Mouse (Mus musculus) hindbrain, postnatal 0 days (tissue): Measurements from ENCODE around the gene Scaf4. TPM values are rescaled to one million over a fixed set of nuclear protein-coding genes. Genes with fewer than 3 reads are reported as not detected.
"Not testable (repeated sequence)": the region's sequence is repeated elsewhere in the genome, so short reads cannot be mapped to it uniquely, and the experiment has no call there.

ENCODE experiments used
- ATAC-seq: fragments of 200-750 bp; cut with Nextera tagmentation; 2 replicates; pipeline ENCODE4 v1.8.0; 2017; ENCODE audit warnings: mild to moderate bottlenecking, moderate TSS enrichment, moderate library complexity
- DNase-seq: peaks from one replicate; pipeline ENCODE4 v3.0.0-alpha.2; 2015; ENCODE audit warnings: low spot score
- H3K27ac ChIP-seq: fragments of 300-500 bp; sonication (generic); 2 replicates; pipeline ENCODE4 v1.5.1; 2014; ENCODE audit warnings: mild to moderate bottlenecking
- H3K27me3 ChIP-seq: fragments of 300-500 bp; sonication (generic); 2 replicates; pipeline ENCODE4 v1.6.1; 2014; ENCODE audit warnings: low read length, mixed read lengths; ENCODE audit not compliant: insufficient read depth
- H3K36me3 ChIP-seq: fragments of 300-500 bp; sonication (generic); 2 replicates; pipeline ENCODE4 v1.6.1; 2014; ENCODE audit warnings: low read length, mixed read lengths; ENCODE audit not compliant: insufficient read depth
- H3K4me1 ChIP-seq: fragments of 300-500 bp; sonication (generic); 2 replicates; pipeline ENCODE4 v1.6.1; 2014; ENCODE audit warnings: antibody characterized with exemption, low read length, mixed read lengths; ENCODE audit not compliant: insufficient read depth
- H3K4me2 ChIP-seq: fragments of 300-500 bp; sonication (generic); 2 replicates; pipeline ENCODE4 v1.6.1; 2014; ENCODE audit warnings: low read depth, mild to moderate bottlenecking, low read length, moderate library complexity, mixed read lengths
- H3K4me3 ChIP-seq: fragments of 300-500 bp; sonication (generic); 2 replicates; pipeline ENCODE4 v1.5.1; 2014; ENCODE audit warnings: low read length
- H3K9ac ChIP-seq: fragments of 300-500 bp; sonication (generic); replicated peaks from 2 replicates; pipeline ENCODE4 v1.6.1; 2014; ENCODE audit warnings: mild to moderate bottlenecking, low read length, moderate library complexity, mixed read lengths
- H3K9me3 ChIP-seq: fragments of 300-500 bp; sonication (generic); 2 replicates; pipeline ENCODE4 v1.6.1; 2016; ENCODE audit warnings: low read length, mixed read lengths
- CTCF ChIP-seq: IDR thresholded peaks from 2 replicates; pipeline ENCODE4 v1.5.1; 2016; ENCODE audit warnings: antibody characterized with exemption, control low read depth, low read depth
- WGBS: fragments of 180-500 bp; shearing (Covaris S2); extraction: QIAGEN DNeasy Blood & Tissue Kit; methylation state at CpG from one replicate; pipeline ENCODE4 v1.1.7; 2014; 5-methylcytosine and 5-hydroxymethylcytosine counted together
- polyA plus RNA-seq: library from polyadenylated mRNA; unstranded; fragments of >200 nt; fragmentation: Nextera tagmentation; extraction: Ambion mirVana; gene quantifications from 2 replicates; pipeline ENCODE4 v1.2.1, GENCODE M21; 2015
- total RNA-seq: library from RNA; depleted of rRNA; stranded (reverse); fragments of >200 nt; gene quantifications from 2 replicates; pipeline ENCODE4 v1.2.3, GENCODE M21; 2014

The Scaf4 gene
- total and polyA plus RNA-seq, 2 experiments from 2014 or later, result 16.8 TPM

- Histone ChIP-seq H3K36me3 (peaks cover 30% of the 10 kb centered on the region), H3K9me3 (no peaks in the 10 kb centered on the region), H3K4me3 (no peak overlapping the region), H3K4me2 (no peak overlapping the region), H3K27me3 (no peaks in the 10 kb centered on the region), H3K4me1 (no peaks in the 10 kb centered on the region), H3K27ac (no peak overlapping the region), H3K9ac (no peak overlapping the region)
- WGBS, result 93% methylated on average over 4 of the region's 4 CpGs
- ATAC-seq (no peak), DNase-seq (no peak)
- TF ChIP-seq CTCF, result no peak
These were observed 24.2 kb downstream of the Scaf4 start for GRCm38 (mm10) chr16:90260097-90260496.

GRCm38 (mm10) chr16:90259623-90260022 lies 24.7 kb downstream of the Scaf4 start:
- no peaks in the 10 kb centered on the region for H3K4me1 ChIP-seq
- H3K9ac ChIP-seq, result no peak overlapping the region
- WGBS, result 90% methylated on average over 5 of the region's 5 CpGs
- no peak overlapping the region for H3K4me2 ChIP-seq
- H3K27ac ChIP-seq, result no peak overlapping the region
- DNase-seq (no peak), ATAC-seq (no peak)
- H3K4me3 ChIP-seq, result no peak overlapping the region
- no peaks in the 10 kb centered on the region for H3K27me3 ChIP-seq
- no peak for TF ChIP-seq CTCF
- H3K9me3 ChIP-seq, result no peaks in the 10 kb centered on the region
- peaks cover 30% of the 10 kb centered on the region for H3K36me3 ChIP-seq

GRCm38 (mm10) chr16:90258950-90259349 lies 25.4 kb downstream of the Scaf4 start:
- H3K4me3 ChIP-seq, result no peak overlapping the region
- DNase-seq, result no peak
- no peaks in the 10 kb centered on the region for H3K4me1 ChIP-seq
- H3K4me2 ChIP-seq, result no peak overlapping the region
- no peaks in the 10 kb centered on the region for H3K27me3 ChIP-seq
- no peak overlapping the region for H3K27ac ChIP-seq
- H3K9ac ChIP-seq, result no peak overlapping the region
- TF ChIP-seq CTCF, result no peak
- no peaks in the 10 kb centered on the region for H3K9me3 ChIP-seq
- H3K36me3 ChIP-seq, result peaks cover 30% of the 10 kb centered on the region
- 93% methylated on average over 7 of the region's 7 CpGs for WGBS
- ATAC-seq, result no peak

- Histone ChIP-seq H3K4me2 (no peak overlapping the region), H3K4me3 (no peak overlapping the region), H3K4me1 (no peaks in the 10 kb centered on the region), H3K36me3 (peaks cover 48% of the 10 kb centered on the region), H3K27ac (no peak overlapping the region), H3K9ac (no peak overlapping the region), H3K27me3 (no peaks in the 10 kb centered on the region), H3K9me3 (no peaks in the 10 kb centered on the region)
- DNase-seq, result no peak
- WGBS, result 93% methylated on average over 2 of the region's 2 CpGs
- no peak for ATAC-seq
- no peak for TF ChIP-seq CTCF
These were observed 31.8 kb downstream of the Scaf4 start for GRCm38 (mm10) chr16:90252521-90252920.

- H3K9me3 ChIP-seq, H3K4me3 ChIP-seq, H3K4me2 ChIP-seq, H3K4me1 ChIP-seq, H3K9ac ChIP-seq, DNase-seq, H3K27me3 ChIP-seq, ATAC-seq, H3K27ac ChIP-seq: not testable (repeated sequence)
- peaks cover 44% of the 10 kb centered on the region for H3K36me3 ChIP-seq
- 86% methylated on average over 3 of the region's 3 CpGs for WGBS
These were observed 33.0 kb downstream of the Scaf4 start for GRCm38 (mm10) chr16:90251256-90251655.

GRCm38 (mm10) chr16:90250099-90250498 lies 34.2 kb downstream of the Scaf4 start:
- Histone ChIP-seq H3K27me3 (no peaks in the 10 kb centered on the region), H3K4me2 (no peak overlapping the region), H3K4me3 (no peak overlapping the region), H3K36me3 (peaks cover 50% of the 10 kb centered on the region), H3K9ac (no peak overlapping the region), H3K4me1 (no peaks in the 10 kb centered on the region), H3K27ac (no peak overlapping the region), H3K9me3 (no peaks in the 10 kb centered on the region)
- ATAC-seq (no peak), DNase-seq (no peak)
- TF ChIP-seq CTCF, result no peak
- 84% methylated on average over 7 of the region's 7 CpGs for WGBS

GRCm38 (mm10) chr16:90242426-90243304 lies 41.6 kb downstream of the Scaf4 start:
- peaks cover 62% of the 10 kb centered on the region for H3K36me3 ChIP-seq
- no peaks in the 10 kb centered on the region for H3K4me1 ChIP-seq
- DNase-seq (no peak), ATAC-seq (no peak)
- H3K9ac ChIP-seq, result no peak overlapping the region
- no peak overlapping the region for H3K27ac ChIP-seq
- no peak overlapping the region for H3K4me2 ChIP-seq
- H3K9me3 ChIP-seq, result no peaks in the 10 kb centered on the region
- no peak for TF ChIP-seq CTCF
- no peak overlapping the region for H3K4me3 ChIP-seq
- H3K27me3 ChIP-seq, result no peaks in the 10 kb centered on the region
- 54% methylated on average over 17 of the region's 17 CpGs for WGBS
